Mouse (Mus musculus): ENCODE measurements around the gene Lrriq3. TPM values are rescaled to one million over a fixed set of nuclear protein-coding genes. Genes with fewer than 3 reads are reported as not detected.

Gene Lrriq3
- total and polyA plus RNA-seq, 3 experiments: 0.19 to 0.24 TPM; not detected in 1

DNA sequence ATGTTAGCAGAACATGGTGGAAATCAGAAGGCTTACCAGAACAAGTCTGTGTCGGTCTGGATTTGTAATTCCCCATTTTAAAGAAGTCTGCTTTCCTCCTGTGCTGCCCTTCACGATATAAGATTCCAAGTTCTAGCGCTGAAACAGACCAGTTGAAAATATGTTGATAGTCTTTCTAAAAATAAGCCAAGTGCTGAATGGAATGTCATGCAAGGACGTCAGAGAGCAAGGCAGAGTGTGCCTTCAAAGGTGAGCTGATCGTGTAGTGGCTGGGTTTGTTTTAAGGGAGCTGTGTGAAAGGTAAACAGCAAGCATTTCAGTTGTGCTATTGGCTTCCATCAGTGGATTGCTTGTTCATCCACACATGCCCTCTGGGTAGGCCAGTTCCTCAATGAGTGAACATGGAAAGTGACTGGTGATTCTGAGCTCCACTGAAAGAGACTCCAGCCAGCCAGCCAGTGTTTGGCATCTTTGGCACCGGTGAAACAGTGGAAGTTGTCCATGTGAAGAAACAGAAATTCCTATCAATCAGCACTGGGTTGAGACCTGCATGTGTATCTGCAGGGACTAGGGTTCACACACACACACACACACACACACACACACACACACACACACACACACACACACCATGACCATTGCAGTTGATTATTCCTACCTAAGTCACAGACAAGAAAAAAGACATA lies 37.9 kb upstream of the Lrriq3 start, which contains the start of gene Tnni3k:
TSS of gene Tnni3k (minus strand) at position 177 of the 686 bp plus-strand sequence.
- Histone ChIP-seq H3K27ac (ENCODE audit: control insufficient read depth, low read depth, low read length) (no peak within 1 kb of the TSS), H3K4me1 (ENCODE audit: control insufficient read depth in 1 of 2, insufficient read depth in 2 of 2, low read length in 2 of 2) (no peaks in the 10 kb centered on the region), H3K9ac (ENCODE audit: control insufficient read depth, low read depth, low read length, poor library complexity, severe bottlenecking) (no peak within 1 kb of the TSS), H3K36me3 (ENCODE audit: control insufficient read depth in 1 of 2, insufficient read depth in 2 of 2, low read length in 2 of 2) (no peaks in the 10 kb centered on the region), H3K79me2 (ENCODE audit: control insufficient read depth, insufficient read depth, low read length, poor library complexity) (no peaks in the 10 kb centered on the region), H3K4me3 (ENCODE audit: control insufficient read depth in 1 of 2, insufficient read depth in 1 of 2, low read depth in 2 of 2, low read length in 2 of 2) (no peak within 1 kb of the TSS), H3K9me3 (replicated peaks; ENCODE audit: insufficient read depth, low read length) (no peaks in the 10 kb centered on the region), H3K27me3 (ENCODE audit: control insufficient read depth in 1 of 2, insufficient read depth in 2 of 2, low read length in 2 of 2) (no peaks in the 10 kb centered on the region)
- DNase-seq (ENCODE audit: low read depth, low spot score): no peak
- no peak for TF ChIP-seq USF2 (IDR thresholded peaks at IDR 0.05; ENCODE audit: borderline replicate concordance in 1 of 2, insufficient read depth in 1 of 2, low read depth in 1 of 2, low read length in 2 of 2)
- no peak for TF ChIP-seq ETS1 (IDR thresholded peaks at IDR 0.05; ENCODE audit: low read depth, low read length)
- TF ChIP-seq MAFK (IDR thresholded peaks at IDR 0.05; ENCODE audit: borderline replicate concordance, low read depth, low read length): no peak
- TF ChIP-seq CHD2 (IDR thresholded peaks at IDR 0.05; ENCODE audit: low read length): no peak
- TF ChIP-seq POLR2AphosphoS5 (IDR thresholded peaks at IDR 0.05; ENCODE audit: borderline replicate concordance, low read depth, low read length): no peak
- no peak for TF ChIP-seq JUND (IDR thresholded peaks at IDR 0.05; ENCODE audit: low read depth, low read length)
- TF ChIP-seq CHD1 (IDR thresholded peaks at IDR 0.05; ENCODE audit: low read depth, low read length): no peak
- TF ChIP-seq GABPA (IDR thresholded peaks at IDR 0.05; ENCODE audit: low read depth, low read length): no peak
- TF ChIP-seq RAD21 (IDR thresholded peaks at IDR 0.05; ENCODE audit: low read depth, low read length): no peak
- TF ChIP-seq E2F4 (IDR thresholded peaks at IDR 0.05; ENCODE audit: borderline replicate concordance, low read depth, low read length): no peak
- no peak for TF ChIP-seq SIN3A (IDR thresholded peaks at IDR 0.05; ENCODE audit: low read length)

DNA sequence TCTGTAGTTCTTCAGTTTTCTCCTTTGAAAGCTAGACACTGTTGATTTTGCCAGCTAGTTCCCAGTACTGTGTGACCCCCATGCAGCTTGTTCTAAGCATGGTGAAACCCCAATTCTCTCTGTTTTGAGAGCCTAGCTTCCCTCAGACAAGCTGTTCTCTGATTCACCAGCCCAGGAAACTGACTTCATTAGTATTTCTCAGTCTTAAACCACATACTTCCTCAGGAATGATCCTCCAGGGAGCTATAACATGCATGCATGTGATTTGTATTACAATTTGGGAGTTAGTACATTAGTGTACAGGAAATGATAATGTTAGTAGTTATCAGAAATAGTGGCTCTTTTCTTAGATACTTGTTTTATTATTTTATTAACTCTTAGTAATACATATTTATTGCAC lies 36.6 kb upstream of the Lrriq3 start:
- TF ChIP-seq NELFE (IDR thresholded peaks at IDR 0.05; ENCODE audit: low read depth, low read length) (no peak), CHD2 (IDR thresholded peaks at IDR 0.05; ENCODE audit: low read length) (no peak), POLR2AphosphoS5 (IDR thresholded peaks at IDR 0.05; ENCODE audit: borderline replicate concordance, low read depth, low read length) (no peak), RCOR1 (IDR thresholded peaks at IDR 0.05; ENCODE audit: low read depth, low read length) (no peak), EP300 (IDR thresholded peaks at IDR 0.05; ENCODE audit: low read depth in 1 of 2, low read length in 2 of 2) (no peak), BHLHE40 (IDR thresholded peaks at IDR 0.05; ENCODE audit: borderline replicate concordance, low read depth, low read length) (no peak), USF1 (IDR thresholded peaks at IDR 0.05; ENCODE audit: low read depth, low read length) (no peak), UBTF (IDR thresholded peaks at IDR 0.05; ENCODE audit: borderline replicate concordance, insufficient read depth, low read depth, low read length) (no peak), POLR2A (IDR thresholded peaks at IDR 0.05; ENCODE audit: control insufficient read depth in 1 of 2, insufficient read depth in 1 of 2, low read depth in 1 of 2, low read length in 2 of 2, poor library complexity in 1 of 2) (no peak), SIN3A (IDR thresholded peaks at IDR 0.05; ENCODE audit: low read length) (no peak), MYB (IDR thresholded peaks at IDR 0.05; ENCODE audit: low read depth, low read length) (no peak), MEF2A (IDR thresholded peaks at IDR 0.05; ENCODE audit: extremely low read depth, insufficient replicate concordance, low read depth, low read length, poor library complexity, severe bottlenecking) (no peak), ZC3H11A (IDR thresholded peaks at IDR 0.05; ENCODE audit: low read depth, low read length) (no peak), MXI1 (IDR thresholded peaks at IDR 0.05; ENCODE audit: low read depth, low read length) (no peak), ELF1 (IDR thresholded peaks at IDR 0.05; ENCODE audit: low read depth, low read length) (no peak)
- no peaks in the 10 kb centered on the region for H3K9me3 ChIP-seq (replicated peaks; ENCODE audit: insufficient read depth, low read length)

More for the DNA sequence above, 36.6 kb upstream of the Lrriq3 start:
- H3K79me2 ChIP-seq (ENCODE audit: control insufficient read depth, insufficient read depth, low read length, poor library complexity): no peaks in the 10 kb centered on the region
- H3K36me3 ChIP-seq (ENCODE audit: control insufficient read depth in 1 of 2, insufficient read depth in 2 of 2, low read length in 2 of 2): no peaks in the 10 kb centered on the region
- H3K27ac ChIP-seq (ENCODE audit: control insufficient read depth, low read depth, low read length): no peak overlapping the region
- H3K27me3 ChIP-seq (ENCODE audit: control insufficient read depth in 1 of 2, insufficient read depth in 2 of 2, low read length in 2 of 2): no peaks in the 10 kb centered on the region
- H3K9ac ChIP-seq (ENCODE audit: control insufficient read depth, low read depth, low read length, poor library complexity, severe bottlenecking): no peak overlapping the region
- no peaks in the 10 kb centered on the region for H3K4me1 ChIP-seq (ENCODE audit: control insufficient read depth in 1 of 2, insufficient read depth in 2 of 2, low read length in 2 of 2)
- no peak overlapping the region for H3K4me3 ChIP-seq (ENCODE audit: control insufficient read depth in 1 of 2, insufficient read depth in 1 of 2, low read depth in 2 of 2, low read length in 2 of 2)
- DNase-seq (ENCODE audit: low read depth, low spot score): no peak
